Mouse (Mus musculus) cerebellum, adult 2 months (tissue): Measurements from ENCODE around the gene Ccnjl.

Experiments
- CTCF ChIP-seq: fragments of 200-500 bp; IDR thresholded peaks from 2 replicates; pipeline ENCODE4 v1.5.1; 2011; ENCODE audit warnings: low read depth, mild to moderate bottlenecking, control low read depth, low read length, moderate library complexity, borderline replicate concordance; ENCODE audit not compliant: insufficient read depth
- POLR2A ChIP-seq: fragments of 200-500 bp; IDR thresholded peaks from 2 replicates; pipeline ENCODE4 v1.6.1; 2011; ENCODE audit warnings: low read length, control low read depth, borderline replicate concordance; ENCODE audit not compliant: insufficient read depth

- TF ChIP-seq POLR2A (no peak), CTCF (no peak)
These were observed 17.4 kb downstream of the Ccnjl start for GRCm38 (mm10) chr11:43545873-43546475.
